Mouse (Mus musculus): ENCODE measurements around the gene Spesp1.

DNA sequence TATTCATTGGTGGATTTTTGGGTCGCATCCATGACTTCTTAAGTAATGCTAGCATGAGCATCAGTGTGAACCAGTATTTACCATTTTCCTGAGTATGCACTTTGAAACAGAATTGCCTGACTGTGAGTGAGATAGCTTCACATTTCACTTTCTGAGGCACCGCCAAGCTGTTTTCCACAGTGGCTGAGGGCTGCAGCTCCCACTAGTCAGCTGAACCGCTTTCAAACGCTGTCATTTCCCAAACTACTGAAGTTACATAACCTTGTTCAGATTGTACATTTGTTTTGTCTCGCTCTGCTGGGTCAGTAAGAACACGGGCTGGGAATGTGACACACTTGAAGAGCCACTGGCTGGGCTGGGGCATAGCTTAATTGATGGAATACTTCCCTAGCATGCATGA is 33.5 kb upstream of the Spesp1 start:
- no peak for TF ChIP-seq ZMIZ1 (IDR thresholded peaks at IDR 0.05; ENCODE audit: low read depth, low read length)
- TF ChIP-seq E2F4 (IDR thresholded peaks at IDR 0.05; ENCODE audit: insufficient replicate concordance, low read depth, low read length): no peak
- TF ChIP-seq JUND (conservative IDR thresholded peaks at IDR 0.05; ENCODE audit: low read depth, low read length): no peak
- no peak for TF ChIP-seq CTCF (conservative IDR thresholded peaks at IDR 0.05 in 1 of 2, IDR thresholded peaks at IDR 0.05 in 1 of 2; ENCODE audit: low read depth in 2 of 2, low read length in 2 of 2)
- TF ChIP-seq SIN3A (IDR thresholded peaks at IDR 0.05; ENCODE audit: low read length): no peak
- no peak for TF ChIP-seq POLR2A (IDR thresholded peaks at IDR 0.05; ENCODE audit: low read depth, low read length)
- TF ChIP-seq ETS1 (conservative IDR thresholded peaks at IDR 0.05; ENCODE audit: low read depth, low read length): no peak
- TF ChIP-seq EP300 (IDR thresholded peaks at IDR 0.05; ENCODE audit: low read length): no peak
- TF ChIP-seq RAD21 (IDR thresholded peaks at IDR 0.05; ENCODE audit: low read depth, low read length): no peak
- TF ChIP-seq USF2 (conservative IDR thresholded peaks at IDR 0.05; ENCODE audit: low read depth, low read length): no peak
